Mouse (Mus musculus): ENCODE measurements at regions not wholly inside any gene's neighbourhood (a gene's known extent, or its start where the extent isn't known, plus 50 kb on each side); places are given as distances from the start of the nearest gene placed in this dataset.

DNA sequence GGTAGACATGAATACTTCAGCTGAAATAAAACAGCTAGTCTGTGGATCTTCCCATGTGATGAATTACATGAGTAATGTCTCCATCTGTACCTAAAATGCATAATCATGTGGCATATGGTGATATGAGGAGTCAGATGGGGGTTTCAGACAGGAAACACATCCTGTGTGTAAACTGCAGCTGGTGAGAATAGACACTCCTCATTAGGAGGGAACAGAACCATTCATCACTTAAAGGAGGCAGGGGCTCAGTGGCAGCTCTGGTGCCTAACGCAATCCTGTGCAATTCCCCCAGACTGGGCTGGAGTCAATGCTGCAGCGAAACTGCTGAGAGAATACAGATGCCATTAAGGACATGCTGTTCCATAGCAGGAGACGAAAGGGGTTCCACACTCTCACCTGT is 103.3 kb upstream of the Egfl6 start:
- 82% methylated on average over 3 of the region's 3 CpGs for WGBS
- no peak for DNase-seq (ENCODE audit: extremely low read depth, low read depth, low spot score)
- no peak overlapping the region for H3K9ac ChIP-seq (ENCODE audit: low read depth, low read length)

DNA sequence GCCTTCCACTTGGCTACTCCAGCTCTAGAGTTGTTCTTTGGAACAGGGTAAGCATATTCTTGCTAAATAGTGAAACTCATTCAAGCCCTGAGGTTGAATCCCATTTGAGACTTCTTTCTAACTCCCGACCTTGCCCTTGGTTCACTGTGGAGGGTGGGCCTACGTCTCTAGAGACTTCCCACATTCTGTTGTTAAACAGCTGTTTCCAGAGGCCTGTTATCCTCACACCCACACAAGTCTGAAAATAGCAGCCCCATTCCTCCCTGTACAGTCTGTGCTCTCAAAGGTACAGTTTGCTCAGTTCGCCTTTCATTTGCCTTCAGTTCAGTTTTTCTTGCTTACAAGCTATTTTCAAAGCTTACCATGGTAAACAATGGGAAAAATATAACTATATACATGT is 87.9 kb upstream of the Egfl6 start:
- H3K27me3 ChIP-seq (ENCODE audit: control insufficient read depth, insufficient read depth, low read length), result no peaks in the 10 kb centered on the region
- no peak overlapping the region for H3K4me3 ChIP-seq (ENCODE audit: insufficient read depth, low read depth, low read length)
- 80% methylated on average over 3 of the region's 3 CpGs for WGBS
- H3K9ac ChIP-seq (ENCODE audit: low read depth, low read length), result no peak overlapping the region
- DNase-seq (ENCODE audit: extremely low read depth, low read depth, low spot score), result no peak
- no peaks in the 10 kb centered on the region for H3K36me3 ChIP-seq (ENCODE audit: control insufficient read depth, insufficient read depth, low read length)
- no peaks in the 10 kb centered on the region for H3K4me1 ChIP-seq (ENCODE audit: control insufficient read depth, insufficient read depth, low read length)
- H3K27ac ChIP-seq (replicated peaks; ENCODE audit: insufficient read depth, low read depth, low read length), result no peak overlapping the region
- TF ChIP-seq CTCF (IDR thresholded peaks at IDR 0.05; ENCODE audit: low read depth, low read length) (no peak), POLR2A (IDR thresholded peaks at IDR 0.05; ENCODE audit: extremely low read depth, insufficient read depth, low read length) (no peak)
- H3K79me2 ChIP-seq (ENCODE audit: control insufficient read depth, insufficient read depth, low read length), result no peaks in the 10 kb centered on the region

More for the DNA sequence above, 103.3 kb upstream of the Egfl6 start:
- Histone ChIP-seq H3K4me1 (ENCODE audit: control insufficient read depth, insufficient read depth, low read length) (no peaks in the 10 kb centered on the region), H3K27ac (replicated peaks; ENCODE audit: insufficient read depth, low read depth, low read length) (no peak overlapping the region), H3K36me3 (ENCODE audit: control insufficient read depth, insufficient read depth, low read length) (no peaks in the 10 kb centered on the region), H3K79me2 (ENCODE audit: control insufficient read depth, insufficient read depth, low read length) (no peaks in the 10 kb centered on the region), H3K27me3 (ENCODE audit: control insufficient read depth, insufficient read depth, low read length) (no peaks in the 10 kb centered on the region), H3K4me3 (ENCODE audit: insufficient read depth, low read depth, low read length) (no peak overlapping the region)
- no peak for TF ChIP-seq CTCF (IDR thresholded peaks at IDR 0.05; ENCODE audit: low read depth, low read length)
- TF ChIP-seq POLR2A (IDR thresholded peaks at IDR 0.05; ENCODE audit: extremely low read depth, insufficient read depth, low read length), result no peak

DNA sequence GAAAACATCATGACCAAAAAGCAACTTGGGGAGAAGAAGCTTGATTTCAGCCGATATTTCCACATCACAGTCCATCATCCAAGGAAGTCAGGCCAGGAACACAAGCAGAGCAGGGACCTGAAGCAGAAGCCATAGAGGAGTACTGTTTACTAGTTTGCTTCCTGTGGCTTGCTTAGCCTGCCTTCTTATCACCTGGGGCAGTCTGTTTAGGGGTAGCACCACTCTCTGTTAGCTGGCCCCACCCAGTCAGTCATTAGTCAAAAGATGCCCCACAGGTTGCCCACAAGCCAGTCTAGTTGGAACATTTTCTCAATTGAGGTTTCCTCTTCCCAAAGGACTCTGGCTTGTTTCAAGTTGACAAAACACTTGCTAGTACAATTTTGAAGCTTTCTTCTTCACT is 87.1 kb upstream of the Egfl6 start:
- Histone ChIP-seq H3K27ac (replicated peaks; ENCODE audit: insufficient read depth, low read depth, low read length) (no peak overlapping the region), H3K4me1 (ENCODE audit: control insufficient read depth, insufficient read depth, low read length) (no peaks in the 10 kb centered on the region), H3K36me3 (ENCODE audit: control insufficient read depth, insufficient read depth, low read length) (no peaks in the 10 kb centered on the region), H3K27me3 (ENCODE audit: control insufficient read depth, insufficient read depth, low read length) (no peaks in the 10 kb centered on the region), H3K4me3 (ENCODE audit: insufficient read depth, low read depth, low read length) (no peak overlapping the region), H3K79me2 (ENCODE audit: control insufficient read depth, insufficient read depth, low read length) (no peaks in the 10 kb centered on the region), H3K9ac (ENCODE audit: low read depth, low read length) (no peak overlapping the region)
- no peak for TF ChIP-seq CTCF (IDR thresholded peaks at IDR 0.05; ENCODE audit: low read depth, low read length)
- no peak for TF ChIP-seq POLR2A (IDR thresholded peaks at IDR 0.05; ENCODE audit: extremely low read depth, insufficient read depth, low read length)
- WGBS, result 81% methylated on average over 1 of the region's 1 CpGs
- DNase-seq (ENCODE audit: extremely low read depth, low read depth, low spot score), result no peak

DNA sequence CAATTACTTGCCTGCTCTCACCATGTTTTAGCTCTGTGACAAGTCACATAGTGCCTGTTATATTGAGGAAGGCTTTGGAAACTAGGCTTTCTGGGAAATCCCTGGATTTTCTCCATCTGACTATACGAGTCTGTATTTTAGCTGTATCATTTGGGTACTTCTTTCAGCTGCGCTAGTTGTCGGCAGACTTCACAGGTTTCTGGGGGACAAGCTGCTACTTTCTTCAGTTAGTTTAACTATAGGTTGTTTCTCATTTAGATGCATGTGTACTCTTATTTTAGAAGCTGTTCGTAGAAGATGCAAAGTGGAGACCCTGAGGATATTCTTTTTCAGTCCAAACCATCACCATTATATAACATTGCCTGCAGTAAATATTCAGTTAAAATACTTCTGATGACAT is 86.3 kb upstream of the Egfl6 start:
- H3K4me3 ChIP-seq (ENCODE audit: insufficient read depth, low read depth, low read length), result no peak overlapping the region
- no peak overlapping the region for H3K27ac ChIP-seq (replicated peaks; ENCODE audit: insufficient read depth, low read depth, low read length)
- no peak overlapping the region for H3K9ac ChIP-seq (ENCODE audit: low read depth, low read length)
- H3K4me1 ChIP-seq (ENCODE audit: control insufficient read depth, insufficient read depth, low read length), result no peaks in the 10 kb centered on the region
- TF ChIP-seq CTCF (IDR thresholded peaks at IDR 0.05; ENCODE audit: low read depth, low read length), result no peak
- TF ChIP-seq POLR2A (IDR thresholded peaks at IDR 0.05; ENCODE audit: extremely low read depth, insufficient read depth, low read length), result no peak
- 94% methylated on average over 4 of the region's 4 CpGs for WGBS
- no peaks in the 10 kb centered on the region for H3K79me2 ChIP-seq (ENCODE audit: control insufficient read depth, insufficient read depth, low read length)
- H3K27me3 ChIP-seq (ENCODE audit: control insufficient read depth, insufficient read depth, low read length), result no peaks in the 10 kb centered on the region
- no peaks in the 10 kb centered on the region for H3K36me3 ChIP-seq (ENCODE audit: control insufficient read depth, insufficient read depth, low read length)
- DNase-seq (ENCODE audit: extremely low read depth, low read depth, low spot score), result no peak

DNA sequence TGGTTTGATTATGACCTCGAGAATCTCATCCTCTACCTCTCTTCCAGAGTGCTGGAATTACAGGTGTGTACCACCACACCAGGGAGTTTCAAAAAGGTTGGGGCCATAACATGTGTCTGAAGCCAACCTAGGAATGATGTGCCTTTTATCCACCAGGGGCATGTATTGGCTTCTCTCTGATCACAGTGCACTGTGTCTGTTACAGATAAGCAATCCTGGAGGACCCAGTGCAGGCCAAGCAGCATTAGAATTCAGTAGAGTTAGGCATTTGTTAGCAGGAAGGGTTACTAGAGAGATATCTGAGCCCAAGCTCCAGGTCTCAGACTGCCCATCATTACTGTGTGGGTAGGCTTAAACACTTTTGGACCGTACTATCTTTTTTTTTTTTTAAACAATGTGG is 80.8 kb upstream of the Egfl6 start:
- no peak for DNase-seq (ENCODE audit: extremely low read depth, low read depth, low spot score)
- Histone ChIP-seq H3K4me1 (ENCODE audit: control insufficient read depth, insufficient read depth, low read length) (no peaks in the 10 kb centered on the region), H3K36me3 (ENCODE audit: control insufficient read depth, insufficient read depth, low read length) (no peaks in the 10 kb centered on the region), H3K27ac (replicated peaks; ENCODE audit: insufficient read depth, low read depth, low read length) (no peak overlapping the region), H3K27me3 (ENCODE audit: control insufficient read depth, insufficient read depth, low read length) (no peaks in the 10 kb centered on the region), H3K79me2 (ENCODE audit: control insufficient read depth, insufficient read depth, low read length) (no peaks in the 10 kb centered on the region), H3K9ac (ENCODE audit: low read depth, low read length) (no peak overlapping the region), H3K4me3 (ENCODE audit: insufficient read depth, low read depth, low read length) (no peak overlapping the region)
- TF ChIP-seq CTCF (IDR thresholded peaks at IDR 0.05; ENCODE audit: low read depth, low read length) (no peak), POLR2A (IDR thresholded peaks at IDR 0.05; ENCODE audit: extremely low read depth, insufficient read depth, low read length) (no peak)
- 87% methylated on average over 2 of the region's 2 CpGs for WGBS

DNA sequence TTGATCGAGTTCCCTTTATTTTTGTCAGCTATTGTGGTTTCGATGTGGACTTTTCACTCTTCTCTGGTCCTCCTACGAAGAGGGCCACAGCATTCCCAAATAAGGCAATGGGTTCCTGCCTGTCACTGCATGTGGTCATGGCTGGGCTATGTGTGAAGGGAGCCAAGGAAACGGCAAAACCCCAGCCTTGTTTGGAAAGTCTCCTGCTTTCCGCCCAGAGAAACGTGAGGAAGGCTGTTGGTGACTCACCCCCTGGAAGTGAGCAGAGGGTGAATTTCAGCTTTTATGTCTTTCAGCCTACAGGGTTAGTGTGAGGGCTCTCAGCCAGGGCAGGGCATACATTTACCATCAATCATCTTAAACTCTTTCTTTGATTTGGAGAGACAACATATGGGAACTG is 76.3 kb upstream of the Egfl6 start:
- DNase-seq (ENCODE audit: extremely low read depth, low read depth, low spot score), result peak; percentile 28
- Histone ChIP-seq H3K27ac (replicated peaks; ENCODE audit: insufficient read depth, low read depth, low read length) (no peak overlapping the region), H3K4me3 (ENCODE audit: insufficient read depth, low read depth, low read length) (no peak overlapping the region), H3K79me2 (ENCODE audit: control insufficient read depth, insufficient read depth, low read length) (no peaks in the 10 kb centered on the region), H3K36me3 (ENCODE audit: control insufficient read depth, insufficient read depth, low read length) (no peaks in the 10 kb centered on the region), H3K9ac (ENCODE audit: low read depth, low read length) (no peak overlapping the region), H3K27me3 (ENCODE audit: control insufficient read depth, insufficient read depth, low read length) (no peaks in the 10 kb centered on the region), H3K4me1 (ENCODE audit: control insufficient read depth, insufficient read depth, low read length) (no peaks in the 10 kb centered on the region)
- 55% methylated on average over 6 of the region's 6 CpGs for WGBS
- no peak for TF ChIP-seq CTCF (IDR thresholded peaks at IDR 0.05; ENCODE audit: low read depth, low read length)
- TF ChIP-seq POLR2A (IDR thresholded peaks at IDR 0.05; ENCODE audit: extremely low read depth, insufficient read depth, low read length), result no peak
